Mouse (Mus musculus) lung, embryonic 16.5 days (tissue): ENCODE data around the gene Nutf2-ps1. TPM values are rescaled to one million over a fixed set of nuclear protein-coding genes. Genes with fewer than 3 reads are reported as not detected.

Source experiments
- ATAC-seq: fragments of 200-750 bp; cut with Nextera tagmentation; 2 replicates; pipeline ENCODE4 v1.8.0; 2017; ENCODE audit warnings: low read depth, mild to moderate bottlenecking, moderate library complexity
- H3K27ac ChIP-seq: fragments of 300-500 bp; sonication (generic); 2 replicates; pipeline ENCODE4 v1.5.1; 2014; ENCODE audit warnings: mild to moderate bottlenecking, control low read depth, low read length
- H3K27me3 ChIP-seq: fragments of 300-500 bp; sonication (generic); 2 replicates; pipeline ENCODE4 v1.6.1; 2014; ENCODE audit warnings: low read depth, low read length, mixed read lengths; ENCODE audit not compliant: control insufficient read depth, insufficient read depth
- H3K36me3 ChIP-seq: fragments of 300-500 bp; sonication (generic); 2 replicates; pipeline ENCODE4 v1.6.1; 2014; ENCODE audit warnings: low read length; ENCODE audit not compliant: control insufficient read depth, insufficient read depth
- H3K4me1 ChIP-seq: fragments of 300-500 bp; sonication (generic); replicated peaks from 2 replicates; pipeline ENCODE4 v1.6.1; 2014; ENCODE audit warnings: low read length, mixed read lengths; ENCODE audit not compliant: control insufficient read depth, insufficient read depth
- H3K4me2 ChIP-seq: fragments of 300-500 bp; sonication (generic); 2 replicates; pipeline ENCODE4 v1.6.1; 2014; ENCODE audit warnings: low read depth, low read length, control low read depth
- H3K4me3 ChIP-seq: fragments of 300-500 bp; sonication (generic); 2 replicates; pipeline ENCODE4 v1.5.1; 2014; ENCODE audit warnings: mild to moderate bottlenecking, low read length, control low read depth
- H3K9ac ChIP-seq: fragments of 300-500 bp; sonication (generic); 2 replicates; pipeline ENCODE4 v1.6.1; 2014; ENCODE audit warnings: low read length, control low read depth
- H3K9me3 ChIP-seq: fragments of 300-500 bp; sonication (generic); 2 replicates; pipeline ENCODE4 v1.6.1; 2016; ENCODE audit warnings: low read length; ENCODE audit not compliant: control insufficient read depth
- WGBS: fragments of 180-500 bp; shearing (Covaris S2); extraction: QIAGEN DNeasy Blood & Tissue Kit; methylation state at CpG from one replicate; pipeline ENCODE4 v1.1.7; 2014; 5-methylcytosine and 5-hydroxymethylcytosine counted together
- polyA plus RNA-seq: library from polyadenylated mRNA; unstranded; fragments of >200 nt; fragmentation: Nextera tagmentation; extraction: Ambion mirVana; gene quantifications from 2 replicates; pipeline ENCODE4 v1.2.1, GENCODE M21; 2015

The Nutf2-ps1 gene
- polyA plus RNA-seq, 1 experiment from 2014 or later, result 356 TPM

DNA sequence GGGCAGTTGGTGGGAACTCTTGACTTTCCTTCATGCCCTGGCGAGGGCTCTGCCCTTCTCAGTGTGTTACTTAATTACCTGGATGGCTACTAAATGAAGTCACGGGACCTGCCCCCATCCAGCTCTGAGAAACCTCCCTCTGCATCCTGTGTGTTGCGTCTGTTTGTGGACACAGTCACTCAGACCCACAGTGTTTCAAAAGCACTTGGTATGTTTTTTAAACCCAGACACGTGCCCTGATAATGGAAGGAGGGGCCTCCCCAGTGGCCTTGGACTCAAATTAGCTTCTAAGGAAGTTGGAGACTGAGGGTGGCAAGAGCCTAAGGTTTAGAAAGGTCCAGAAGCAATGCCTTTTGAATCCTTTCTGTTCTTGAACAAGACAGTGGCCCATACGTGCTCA lies 50.1 kb downstream of the Nutf2-ps1 start:
- Histone ChIP-seq H3K4me2 (no peak overlapping the region), H3K9ac (no peak overlapping the region), H3K27me3 (no peaks in the 10 kb centered on the region), H3K4me3 (no peak overlapping the region), H3K27ac (no peak overlapping the region), H3K36me3 (no peaks in the 10 kb centered on the region), H3K9me3 (no peaks in the 10 kb centered on the region), H3K4me1 (no peaks in the 10 kb centered on the region)
- ATAC-seq, result no peak
- 61% methylated on average over 5 of the region's 5 CpGs for WGBS

Other genes starting within 250 kb of the Nutf2-ps1 start
- 3.8 TPM in 1 of 2 replicates, not detected in the other for gene Gm10197, start 217.3 kb downstream of the Nutf2-ps1 start, polyA plus RNA-seq
- gene Smndc1, start 198.5 kb downstream of the Nutf2-ps1 start, polyA plus RNA-seq, result 35.5 and 42.3 TPM in 2 replicates
- gene Dusp5, start 60.0 kb downstream of the Nutf2-ps1 start, polyA plus RNA-seq, result 6.9 TPM in 2 replicates
- 64.2 and 69.8 TPM in 2 replicates for gene Smc3, start 11.3 kb upstream of the Nutf2-ps1 start, polyA plus RNA-seq
- 1.5 and 1.9 TPM in 2 replicates for gene Rbm20, start 88.2 kb upstream of the Nutf2-ps1 start, polyA plus RNA-seq